In the genomic region with DNA sequence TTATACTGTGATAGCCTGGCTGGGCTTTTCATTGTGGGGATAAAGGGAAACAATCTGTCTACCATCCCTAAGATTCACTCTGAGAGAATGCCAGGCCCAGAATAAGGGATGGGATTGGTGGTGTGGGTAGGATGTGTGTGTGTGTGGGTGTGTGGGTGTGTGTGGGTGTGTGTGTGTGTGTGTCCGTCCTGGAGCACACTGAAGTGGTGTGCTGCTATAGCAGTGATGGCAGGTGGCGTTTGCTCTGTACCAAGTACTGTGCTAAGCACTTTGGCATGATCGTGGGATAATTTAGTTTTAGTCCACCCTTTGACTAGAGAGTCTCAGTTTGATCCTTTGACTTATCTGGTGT, we compare ENCODE assay signal across 12 mouse cellular contexts. TPM values are rescaled to one million over a fixed set of nuclear protein-coding genes. Genes with fewer than 3 reads are reported as not detected.
DNase-seq lines count a peak whose midpoint lies in the region; ATAC-seq and TF ChIP-seq lines count a peak whose summit lies in the region.
"Had no signal": no experiment of that assay in that cellular context is flagged by ENCODE, and none has a peak within 500 bp of the region (broad histone marks: within the 10 kb centered on the region; RNA-seq: fewer than 3 reads in every experiment).

No protein-coding gene starts in this region.

- peak overlapping the region; percentile 86 for H3K27ac ChIP-seq in gastrocnemius, adult 2 months
- peak overlapping the region; percentile 63 for H3K27ac ChIP-seq in neural tube, embryonic 11.5 days (ENCODE audit: low read depth, low read length)
- H3K27ac ChIP-seq in limb, embryonic 12.5 days: peak overlapping the region; percentile 79
- H3K27ac ChIP-seq in stomach, embryonic 16.5 days (ENCODE audit: low read length): peak overlapping the region; percentile 78

- ATAC-seq in neural tube, embryonic 11.5 days (ENCODE audit: insufficient read depth, low FRiP score, low TSS enrichment): no peak; the same call in 1 of the 2 replicates
- no peak for ATAC-seq in limb, embryonic 12.5 days (ENCODE audit: insufficient number of reproducible peaks, insufficient read depth, low FRiP score, low TSS enrichment, low read depth)
- peak; percentile 16; the same call in 1 of the 2 replicates for ATAC-seq in stomach, embryonic 16.5 days (ENCODE audit: insufficient read depth, low FRiP score)

- H3K36me3 ChIP-seq in neural tube, embryonic 11.5 days (ENCODE audit: control insufficient read depth, insufficient read depth, low read length): no peaks in the 10 kb centered on the region; the same call in 1 of the 2 replicates
- H3K36me3 ChIP-seq in limb, embryonic 12.5 days: no peaks in the 10 kb centered on the region
- H3K36me3 ChIP-seq in stomach, embryonic 16.5 days (ENCODE audit: control insufficient read depth, insufficient read depth, low read length): no peaks in the 10 kb centered on the region

- H3K4me3 ChIP-seq in gastrocnemius, adult 2 months: no peak overlapping the region
- H3K4me3 ChIP-seq in neural tube, embryonic 11.5 days (ENCODE audit: low read depth, low read length): no peak overlapping the region
- H3K4me3 ChIP-seq in limb, embryonic 12.5 days (replicated peaks): no peak overlapping the region
- no peak overlapping the region for H3K4me3 ChIP-seq in stomach, embryonic 16.5 days (replicated peaks; ENCODE audit: low read length)
- H3K4me3 ChIP-seq: erythroblast, embryonic 14.5 days had no signal

- no peaks in the 10 kb centered on the region for H3K9me3 ChIP-seq in neural tube, embryonic 11.5 days (ENCODE audit: control insufficient read depth, low read length)
- no peaks in the 10 kb centered on the region for H3K9me3 ChIP-seq in limb, embryonic 12.5 days
- no peaks in the 10 kb centered on the region for H3K9me3 ChIP-seq in stomach, embryonic 16.5 days (replicated peaks; ENCODE audit: control insufficient read depth, low read length)

- TF ChIP-seq CTCF in gastrocnemius, adult 2 months (IDR thresholded peaks at IDR 0.05): no peak

- intact Hi-C loops in gastrocnemius, adult 2 months (cut with DNase I): no loop called here

- 77% methylated on average over 3 of the region's 3 CpGs for WGBS in neural tube, embryonic 11.5 days
- WGBS in limb, embryonic 12.5 days: 89% methylated on average over 3 of the region's 3 CpGs
- 65% methylated on average over 3 of the region's 3 CpGs for WGBS in stomach, embryonic 16.5 days

- no peak for DNase-seq in gastrocnemius, adult 2 months
- DNase-seq in gastrocnemius, postnatal 10 days: no peak
- no peak for DNase-seq in neural tube, embryonic 11.5 days (ENCODE audit: low spot score)
- DNase-seq in neural tube, embryonic 10.5 days (ENCODE audit: extremely low spot score, low spot score): no peak
- no peak for DNase-seq in ovary, postnatal 10 days (ENCODE audit: low spot score)
- DNase-seq in adrenal gland, postnatal 10 days: no peak
- DNase-seq: kidney, adult 18-20 months; spleen, adult 18-20 months had no signal

- H3K27me3 ChIP-seq in neural tube, embryonic 11.5 days (ENCODE audit: control insufficient read depth, insufficient read depth, low read length): no peaks in the 10 kb centered on the region
- no peaks in the 10 kb centered on the region for H3K27me3 ChIP-seq in limb, embryonic 12.5 days
- no peaks in the 10 kb centered on the region for H3K27me3 ChIP-seq in stomach, embryonic 16.5 days (ENCODE audit: control insufficient read depth, insufficient read depth, low read length)
- H3K27me3 ChIP-seq: Patski had no signal

- H3K4me2 ChIP-seq in neural tube, embryonic 11.5 days (ENCODE audit: low read depth): no peak overlapping the region
- H3K4me2 ChIP-seq in limb, embryonic 12.5 days: no peak overlapping the region
- H3K4me2 ChIP-seq in stomach, embryonic 16.5 days (ENCODE audit: low read depth, low read length): 0 out of 2 replicates have a peak overlapping the region, but pooled peaks have one; percentile 15

- H3K4me1 ChIP-seq in neural tube, embryonic 11.5 days (ENCODE audit: control insufficient read depth, insufficient read depth, low read length): peaks cover 32% of the 10 kb centered on the region
- H3K4me1 ChIP-seq in limb, embryonic 12.5 days (replicated peaks): peaks cover 73% of the 10 kb centered on the region
- peaks cover 29% of the 10 kb centered on the region for H3K4me1 ChIP-seq in stomach, embryonic 16.5 days (ENCODE audit: control insufficient read depth, insufficient read depth, low read length)

- H3K9ac ChIP-seq in neural tube, embryonic 11.5 days (ENCODE audit: low read length): no peak overlapping the region
- no peak overlapping the region for H3K9ac ChIP-seq in limb, embryonic 12.5 days (replicated peaks)
- H3K9ac ChIP-seq in stomach, embryonic 16.5 days (ENCODE audit: low read length): peak overlapping the region; percentile 42; the same call in 1 of the 2 replicates

RNA-seq across cellular contexts. Expression of a gene that starts 40.6 kb away (rescaled TPM):
- 100 to 1,000 TPM; 156 to 204 TPM for total RNA-seq in gastrocnemius, adult 2 months (2021)
- total RNA-seq in gastrocnemius, postnatal 10 days (2021): 100 to 1,000 TPM; 203 to 207 TPM
- 26.4 and 29.8 TPM in 2 replicates for polyA plus RNA-seq in neural tube, embryonic 11.5 days (2014; fragmentation: Nextera tagmentation; extraction: Ambion mirVana)
- polyA plus RNA-seq in limb, embryonic 12.5 days (2016; fragmentation: Nextera tagmentation; extraction: Ambion mirVana): 15.2 and 16.3 TPM in 2 replicates
- polyA plus RNA-seq in stomach, embryonic 16.5 days (2015; fragmentation: Nextera tagmentation; extraction: Ambion mirVana): 24.1 and 25.1 TPM in 2 replicates
- total RNA-seq in adrenal gland, postnatal 10 days (2021): 100 to 1,000 TPM in 1 of 2 experiments, 10 to 100 TPM in 1; 84.0 to 117 TPM
